Mouse (Mus musculus): ENCODE results near the gene Endod1.

DNA sequence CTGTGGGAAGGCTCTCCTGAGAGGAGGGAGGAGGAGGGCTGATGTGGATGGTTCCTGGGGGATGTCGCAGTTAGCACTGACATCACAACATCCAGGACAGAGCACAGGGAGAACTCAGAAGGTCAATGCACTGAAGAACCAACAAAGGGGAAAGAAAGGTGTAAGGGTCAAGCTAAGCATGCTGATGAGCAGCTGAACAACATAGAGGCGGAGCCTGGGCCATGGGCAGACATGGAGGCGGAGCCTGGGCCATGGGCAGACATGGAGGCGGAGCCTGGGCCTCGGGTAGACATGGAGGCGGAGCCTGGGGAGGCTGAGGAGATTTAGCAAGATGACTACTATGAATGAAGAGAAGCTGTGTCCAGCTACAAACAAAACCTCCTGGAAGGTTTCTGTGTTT lies 17.8 kb downstream of the Endod1 start:
- TF ChIP-seq POLR2A (IDR thresholded peaks at IDR 0.05; ENCODE audit: low read depth, low read length): no peak
- TF ChIP-seq CTCF (conservative IDR thresholded peaks at IDR 0.05; ENCODE audit: insufficient read depth, insufficient read length, low read depth, low read length): no peak
